Mouse (Mus musculus): Measurements from ENCODE around the gene Clca3a2.
"Not testable (repeated sequence)": the region's sequence is repeated elsewhere in the genome, so short reads cannot be mapped to it uniquely, and the experiment has no call there.

GRCm38 (mm10) chr3:144808153-144808925, 11.0 kb downstream of the Clca3a2 start:
- TF ChIP-seq CTCF (IDR thresholded peaks at IDR 0.05; ENCODE audit: control insufficient read depth, insufficient read depth, low read length); POLR2A (IDR thresholded peaks at IDR 0.05; ENCODE audit: borderline replicate concordance, control insufficient read depth, low read depth, low read length): not testable (repeated sequence)
